ENCODE assay signal across 18 mouse cellular contexts in the genomic region with DNA sequence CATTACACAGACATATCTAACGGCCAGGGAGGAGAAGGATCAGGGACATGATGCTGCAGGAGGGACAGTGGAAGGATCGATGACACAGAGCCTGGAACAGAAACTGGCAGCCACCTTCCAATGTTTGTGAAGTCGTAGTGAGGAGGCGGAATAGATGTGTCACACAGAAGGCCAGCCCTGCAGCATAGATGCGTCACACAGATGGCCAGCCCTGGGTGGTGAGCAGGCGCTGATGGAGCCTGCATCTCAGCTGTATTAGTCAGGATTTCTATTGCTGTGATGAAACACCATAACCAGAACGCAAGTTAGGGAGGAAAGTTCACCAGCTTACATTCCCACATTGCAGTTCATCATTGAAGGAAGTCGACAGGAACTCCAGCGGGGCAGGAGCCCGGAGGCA. TPM values are rescaled to one million over a fixed set of nuclear protein-coding genes. Genes with fewer than 3 reads are reported as not detected.
DNase-seq lines count a peak whose midpoint lies in the region; ATAC-seq and TF ChIP-seq lines count a peak whose summit lies in the region.
"Had no signal": no experiment of that assay in that cellular context is flagged by ENCODE, and none has a peak within 500 bp of the region (broad histone marks: within the 10 kb centered on the region; RNA-seq: fewer than 3 reads in every experiment).

No protein-coding gene starts in this region.

- H3K4me1 ChIP-seq in intestine, embryonic 14.5 days (replicated peaks; ENCODE audit: control insufficient read depth, insufficient read depth, low read length) = peaks cover 4% of the 10 kb centered on the region; the same call in 1 of the 2 replicates
- H3K4me1 ChIP-seq in intestine, postnatal 0 days (replicated peaks; ENCODE audit: control insufficient read depth, insufficient read depth, low read length) = no peaks in the 10 kb centered on the region
- no peaks in the 10 kb centered on the region for H3K4me1 ChIP-seq in forebrain, embryonic 16.5 days (replicated peaks; ENCODE audit: control insufficient read depth, insufficient read depth, low read length)
- H3K4me1 ChIP-seq: forebrain, embryonic 13.5 days; midbrain, embryonic 15.5 days had no signal

- no peak overlapping the region for H3K9ac ChIP-seq in intestine, embryonic 14.5 days (ENCODE audit: low read length)
- H3K9ac ChIP-seq in intestine, postnatal 0 days (ENCODE audit: low read depth, low read length) = no peak overlapping the region
- H3K9ac ChIP-seq in forebrain, embryonic 16.5 days (replicated peaks; ENCODE audit: low read depth, low read length) = no peak overlapping the region
- H3K9ac ChIP-seq: embryonic facial prominence, embryonic 15.5 days; forebrain, embryonic 13.5 days; liver, postnatal 0 days; midbrain, embryonic 15.5 days had no signal

- H3K27ac ChIP-seq in intestine, embryonic 14.5 days (ENCODE audit: low read depth) = no peak overlapping the region
- H3K27ac ChIP-seq in intestine, postnatal 0 days (ENCODE audit: low read depth, low read length) = no peak overlapping the region
- no peak overlapping the region for H3K27ac ChIP-seq in forebrain, embryonic 16.5 days (ENCODE audit: low read length)
- H3K27ac ChIP-seq: embryonic facial prominence, embryonic 15.5 days; forebrain, embryonic 13.5 days; gastrocnemius, adult 2 months; layer of hippocampus, adult 2 months; midbrain, embryonic 15.5 days had no signal

- WGBS in intestine, embryonic 14.5 days = 64% methylated on average over 10 of the region's 10 CpGs
- WGBS in intestine, postnatal 0 days = 75% methylated on average over 10 of the region's 10 CpGs
- 80% methylated on average over 10 of the region's 10 CpGs for WGBS in forebrain, embryonic 16.5 days

- no peak for ATAC-seq in intestine, embryonic 14.5 days (replicated peaks; ENCODE audit: low FRiP score, low TSS enrichment, low read depth)
- no peak for ATAC-seq in intestine, postnatal 0 days
- ATAC-seq in forebrain, embryonic 16.5 days = no peak
- ATAC-seq: forebrain, embryonic 13.5 days; hindbrain, embryonic 16.5 days; midbrain, embryonic 15.5 days had no signal

- TF ChIP-seq CTCF in intestine, postnatal 0 days (IDR thresholded peaks at IDR 0.05; ENCODE audit: low read depth) = no peak

- H3K4me3 ChIP-seq in intestine, embryonic 14.5 days (ENCODE audit: low read depth, low read length) = no peak overlapping the region
- H3K4me3 ChIP-seq in intestine, postnatal 0 days (ENCODE audit: low read depth, low read length) = no peak overlapping the region
- H3K4me3 ChIP-seq in forebrain, embryonic 16.5 days (replicated peaks; ENCODE audit: low read length) = no peak overlapping the region
- H3K4me3 ChIP-seq: embryonic facial prominence, embryonic 15.5 days; forebrain, embryonic 13.5 days; gastrocnemius, adult 2 months; layer of hippocampus, adult 2 months; midbrain, embryonic 15.5 days had no signal

- H3K4me2 ChIP-seq in intestine, embryonic 14.5 days (ENCODE audit: low read length) = no peak overlapping the region
- H3K4me2 ChIP-seq in intestine, postnatal 0 days (replicated peaks; ENCODE audit: low read depth) = no peak overlapping the region
- no peak overlapping the region for H3K4me2 ChIP-seq in forebrain, embryonic 16.5 days (ENCODE audit: low read length)
- H3K4me2 ChIP-seq: embryonic facial prominence, embryonic 15.5 days; forebrain, embryonic 13.5 days; midbrain, embryonic 15.5 days had no signal

- H3K9me3 ChIP-seq in intestine, embryonic 14.5 days (ENCODE audit: control insufficient read depth, low read length) = no peaks in the 10 kb centered on the region
- H3K9me3 ChIP-seq in intestine, postnatal 0 days (ENCODE audit: control insufficient read depth) = no peaks in the 10 kb centered on the region
- no peaks in the 10 kb centered on the region for H3K9me3 ChIP-seq in forebrain, embryonic 16.5 days (ENCODE audit: control insufficient read depth, low read length)
- H3K9me3 ChIP-seq: embryonic facial prominence, embryonic 15.5 days; forebrain, embryonic 13.5 days; midbrain, embryonic 15.5 days had no signal

- DNase-seq in intestine, embryonic 14.5 days (ENCODE audit: low spot score) = peak; percentile 44
- DNase-seq in 416B (ENCODE audit: low read depth) (peak; percentile 68), adipocyte (ENCODE audit: low spot score) (peak; percentile 49)
- DNase-seq in induced T-regulatory cell, adult 2 months (ENCODE audit: low read depth) = peak; percentile 34
- no peak for DNase-seq in spleen, postnatal 14 days (ENCODE audit: low spot score in 2 of 2)
- DNase-seq: cerebellum, adult 2 months; gastrocnemius, adult 2 months; heart, postnatal 10 days; liver, postnatal 0 days; thymus, postnatal 14 days had no signal

- no peaks in the 10 kb centered on the region for H3K36me3 ChIP-seq in intestine, embryonic 14.5 days (ENCODE audit: control insufficient read depth, insufficient read depth, low read length)
- H3K36me3 ChIP-seq in intestine, postnatal 0 days (ENCODE audit: control insufficient read depth, insufficient read depth) = no peaks in the 10 kb centered on the region
- H3K36me3 ChIP-seq in forebrain, embryonic 16.5 days (ENCODE audit: control insufficient read depth, insufficient read depth) = no peaks in the 10 kb centered on the region
- H3K36me3 ChIP-seq: embryonic facial prominence, embryonic 15.5 days; midbrain, embryonic 15.5 days had no signal

- no peaks in the 10 kb centered on the region for H3K27me3 ChIP-seq in intestine, embryonic 14.5 days (replicated peaks; ENCODE audit: control insufficient read depth, insufficient read depth, low read length)
- H3K27me3 ChIP-seq in intestine, postnatal 0 days (replicated peaks; ENCODE audit: control insufficient read depth, insufficient read depth, low read length) = no peaks in the 10 kb centered on the region
- H3K27me3 ChIP-seq in forebrain, embryonic 16.5 days (replicated peaks; ENCODE audit: control insufficient read depth, insufficient read depth, low read length) = no peaks in the 10 kb centered on the region
- H3K27me3 ChIP-seq: embryonic facial prominence, embryonic 15.5 days; forebrain, embryonic 13.5 days; midbrain, embryonic 15.5 days had no signal

RNA-seq across cellular contexts. Expression of a gene that starts 24.2 kb away (rescaled TPM):
- 57.9 and 60.1 TPM in 2 replicates for polyA plus RNA-seq in intestine, embryonic 14.5 days (2014; fragmentation: Nextera tagmentation; extraction: Ambion mirVana)
- 22.2 and 22.6 TPM in 2 replicates for polyA plus RNA-seq in intestine, postnatal 0 days (2015; fragmentation: Nextera tagmentation; extraction: Ambion mirVana)
- 18.5 and 20.6 TPM in 2 replicates for polyA plus RNA-seq in forebrain, embryonic 16.5 days (2015; fragmentation: Nextera tagmentation; extraction: Ambion mirVana)

RNA-seq across cellular contexts. Expression of a gene that starts 42.3 kb away (rescaled TPM):
- 1.1 TPM in 1 of 2 replicates, not detected in the other for polyA plus RNA-seq in intestine, embryonic 14.5 days (2014; fragmentation: Nextera tagmentation; extraction: Ambion mirVana)
- polyA plus RNA-seq in intestine, postnatal 0 days (2015; fragmentation: Nextera tagmentation; extraction: Ambion mirVana) = 0.44 TPM in 1 of 2 replicates, not detected in the other
- polyA plus RNA-seq in forebrain, embryonic 16.5 days (2015; fragmentation: Nextera tagmentation; extraction: Ambion mirVana) = not detected in 2 replicates
- polyA plus RNA-seq: embryonic facial prominence, embryonic 15.5 days; forebrain, embryonic 13.5 days; midbrain, embryonic 15.5 days; small intestine, adult 2 months had no signal

RNA-seq across cellular contexts. Expression of a gene that starts 43.9 kb away (rescaled TPM):
- polyA plus RNA-seq in intestine, embryonic 14.5 days (2014; fragmentation: Nextera tagmentation; extraction: Ambion mirVana) = 1.1 and 6.0 TPM in 2 replicates
- polyA plus RNA-seq in intestine, postnatal 0 days (2015; fragmentation: Nextera tagmentation; extraction: Ambion mirVana) = 0.48 and 0.68 TPM in 2 replicates
- polyA plus RNA-seq in forebrain, embryonic 16.5 days (2015; fragmentation: Nextera tagmentation; extraction: Ambion mirVana) = 0.24 and 0.34 TPM in 2 replicates
- polyA plus RNA-seq: midbrain, embryonic 15.5 days had no signal

Comparison
In these comparisons a context has a peak if more than half of its experiments do, and no peak if none do; other contexts are left out.
1. DNase-seq: peak in intestine, embryonic 14.5 days (single experiment), 416B (single experiment), adipocyte (single experiment) and induced T-regulatory cell, adult 2 months (single experiment); none in spleen, postnatal 14 days (0 of 2).